Mouse (Mus musculus) adrenal gland, adult 18-20 months (tissue): ENCODE data around the gene Mtf2. TPM values are rescaled to one million over a fixed set of nuclear protein-coding genes. Genes with fewer than 3 reads are reported as not detected.
"Not testable (repeated sequence)": the region's sequence is repeated elsewhere in the genome, so short reads cannot be mapped to it uniquely, and the experiment has no call there.

Experiments
- DNase-seq, 2 experiments: peaks; one replicate each; pipeline ENCODE4 v3.0.0; 2021 to 2022; ENCODE audit warnings: low spot score in 2 of 2
- total RNA-seq, 2 experiments: library from RNA; stranded (reverse); gene quantifications; 1 replicate in 1 of 2; 2 replicates in 1 of 2; pipeline ENCODE4 v1.2.3; 2021

The Mtf2 gene
- total RNA-seq, 2 experiments from 2014 or later, result 16.4 to 27.0 TPM

- no peak for DNase-seq
These were observed 11.5 kb downstream of the Mtf2 start for GRCm38 (mm10) chr5:108076833-108077540.

DNA sequence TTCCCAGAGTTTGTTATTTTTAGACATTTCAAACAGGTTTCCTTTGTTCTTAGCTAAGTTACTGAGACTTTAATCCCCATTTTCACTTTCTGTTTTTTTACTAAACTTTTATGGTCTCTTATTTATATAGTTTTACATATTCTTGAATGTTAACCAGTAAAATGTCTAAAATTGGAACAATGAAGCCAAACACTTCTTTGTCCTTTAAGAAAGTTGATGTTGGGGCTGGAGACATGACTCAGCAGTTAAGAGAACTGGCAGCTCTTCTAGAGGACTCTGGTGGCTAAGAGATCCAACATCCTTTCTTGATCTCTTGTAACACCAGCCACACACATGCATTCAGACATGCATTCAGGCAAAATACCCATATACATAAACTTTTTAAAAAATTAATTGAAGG is 14.1 kb downstream of the Mtf2 start:
- DNase-seq, result no peak

DNA sequence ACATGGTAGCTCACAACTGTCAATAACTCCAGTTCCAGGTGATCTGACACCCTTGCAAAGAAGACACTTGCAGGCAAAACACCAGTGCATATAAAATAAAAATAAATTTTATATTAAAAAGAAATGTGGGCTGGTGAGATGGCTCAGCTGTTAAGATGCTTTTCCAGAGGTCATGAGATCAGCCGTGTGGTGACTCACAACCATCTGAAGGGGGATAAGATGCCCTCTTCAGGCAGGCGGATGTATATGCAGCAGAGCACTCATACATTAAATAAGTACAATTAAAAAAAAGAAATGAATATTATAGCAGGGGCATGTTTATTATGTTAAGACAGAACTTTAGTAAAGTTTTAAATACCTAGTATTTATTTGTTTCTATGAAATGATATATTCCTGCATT is 16.9 kb downstream of the Mtf2 start:
- DNase-seq, result no peak

DNA sequence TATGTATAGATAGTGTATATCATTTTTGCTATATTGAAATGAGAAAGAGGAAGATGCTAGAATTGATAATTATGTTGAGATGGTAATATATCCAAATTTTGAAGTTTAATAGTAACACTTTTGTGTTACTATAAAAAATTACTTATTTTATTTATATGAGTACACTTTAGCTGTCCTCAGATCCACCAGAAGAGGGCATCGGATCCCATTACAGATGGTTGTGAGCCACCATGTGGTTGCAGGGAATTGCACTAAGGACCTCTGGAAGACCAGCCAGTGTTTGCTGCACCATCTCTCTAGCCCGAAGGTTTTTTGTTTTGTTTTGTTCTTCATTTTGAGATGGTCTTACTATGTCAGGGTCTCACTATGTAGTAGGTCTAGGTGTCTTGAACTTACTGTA is 20.0 kb downstream of the Mtf2 start:
- DNase-seq, result no peak

- DNase-seq, result not testable (repeated sequence)
These were observed 27.3 kb downstream of the Mtf2 start for GRCm38 (mm10) chr5:108092731-108093130.

DNA sequence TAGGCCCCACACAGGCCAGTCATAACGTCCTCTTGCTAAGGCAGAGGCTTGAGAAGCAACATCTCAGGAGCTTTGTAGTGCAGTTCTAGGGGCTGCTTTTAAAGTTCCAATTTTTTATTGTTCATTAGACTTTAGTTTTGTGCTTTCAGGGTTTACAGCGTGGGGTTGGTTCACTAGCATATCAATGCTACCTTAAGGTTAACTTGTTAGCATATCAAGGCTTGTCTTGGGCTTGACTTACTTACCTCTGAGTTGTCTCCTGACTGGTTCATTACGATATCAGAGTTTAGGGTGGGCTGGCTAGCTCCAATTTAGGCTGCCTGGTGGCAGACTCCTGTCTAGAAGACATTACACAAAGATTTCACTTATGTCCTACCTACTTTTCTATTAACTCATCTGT is 32.2 kb downstream of the Mtf2 start:
- DNase-seq, result no peak

DNA sequence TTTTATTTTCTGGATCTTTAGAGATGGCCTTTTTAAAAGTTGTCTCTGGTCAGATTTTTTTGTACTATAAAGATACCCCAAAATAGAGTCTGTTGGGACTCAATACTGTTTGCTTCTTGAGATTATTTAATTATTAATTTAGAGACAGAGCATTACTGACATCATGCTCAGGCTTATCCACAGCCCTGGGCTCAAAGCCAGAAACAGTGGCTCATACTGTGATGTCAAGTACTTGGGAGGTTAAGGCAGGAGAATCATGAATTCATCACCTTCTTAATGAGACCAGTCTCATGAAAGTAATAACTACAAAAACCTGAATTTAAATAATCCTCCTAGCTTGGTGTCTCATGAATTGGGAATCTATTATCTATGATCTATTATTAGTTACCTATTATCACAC is 34.7 kb downstream of the Mtf2 start:
- peak in 1 of 2 experiments; percentile 17 for DNase-seq

DNA sequence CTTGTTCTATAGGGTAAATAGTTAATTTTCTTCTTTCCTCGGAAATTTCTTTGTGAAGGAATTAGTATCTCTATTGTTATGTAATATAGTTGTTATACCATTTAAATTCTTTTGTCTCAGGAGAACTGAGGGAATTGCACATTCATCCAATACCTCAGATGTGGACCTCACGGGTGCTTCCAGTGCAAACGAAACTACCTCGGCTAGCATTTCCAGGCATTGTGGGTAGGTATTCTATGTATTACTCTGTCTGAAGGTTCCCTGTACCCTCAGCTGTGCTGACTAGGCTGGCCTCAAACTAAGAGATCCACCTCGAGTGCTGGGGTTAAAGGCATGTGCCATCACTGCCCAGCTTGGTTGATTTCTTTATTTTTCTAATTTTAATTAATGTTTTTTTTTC is 38.8 kb downstream of the Mtf2 start:
- no peak for DNase-seq

GRCm38 (mm10) chr5:108109346-108109745 is 43.9 kb downstream of the Mtf2 start:
- no peak for DNase-seq

DNA sequence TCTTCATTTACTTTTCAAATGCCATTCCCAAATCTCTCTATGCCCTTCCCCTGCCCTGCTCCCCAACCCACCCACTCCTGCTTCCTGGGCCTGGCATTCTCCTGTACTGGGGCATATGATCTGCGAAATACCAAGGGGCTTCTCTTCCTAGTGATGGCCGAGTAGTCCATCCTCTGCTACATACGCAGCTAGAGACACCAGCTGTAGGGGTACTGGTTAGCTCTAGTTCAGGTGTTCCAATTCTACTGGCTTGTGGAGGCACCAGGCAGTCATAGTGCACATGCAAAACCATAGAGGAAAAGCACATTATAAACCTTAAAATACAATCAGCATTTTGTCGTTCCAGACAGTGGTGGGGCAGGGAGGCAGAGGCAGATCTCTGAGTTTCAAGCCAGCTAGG is 52.2 kb downstream of the Mtf2 start:
- no peak for DNase-seq

GRCm38 (mm10) chr5:108120221-108120900 is 54.9 kb downstream of the Mtf2 start:
- no peak for DNase-seq

DNA sequence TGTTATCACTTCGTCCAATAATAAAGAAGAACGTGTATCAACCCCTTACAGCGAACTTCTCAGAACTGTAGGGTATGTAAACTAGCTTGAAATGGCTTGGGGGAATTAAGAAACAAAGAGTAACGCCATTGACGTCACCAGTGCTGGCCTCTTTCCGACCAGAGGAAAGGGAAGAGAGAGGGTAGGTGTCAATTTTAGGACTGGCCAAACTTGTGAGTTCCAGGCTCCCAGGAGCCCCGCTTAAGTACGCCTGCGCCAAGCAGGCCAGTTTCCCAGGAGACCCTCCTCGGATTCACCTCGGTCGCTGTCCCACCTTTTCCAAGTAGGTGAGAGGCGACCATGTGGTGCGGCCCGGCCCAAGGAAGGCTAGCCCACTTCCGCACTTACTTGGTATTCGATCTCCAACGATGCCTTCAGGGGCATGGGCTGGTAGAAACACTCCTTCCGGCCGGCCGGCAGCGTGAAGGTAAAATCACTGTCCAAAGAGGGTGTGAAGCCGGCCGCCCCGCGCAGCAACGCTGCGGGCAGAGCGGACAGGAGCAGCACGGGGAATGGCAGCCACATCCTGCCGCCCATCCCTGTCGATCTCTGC is 66.5 kb downstream of the Mtf2 start:
- peak in 1 of 2 experiments; percentile 35 for DNase-seq

- DNase-seq, result peak; percentile 96 to 97
These were observed 67.2 kb downstream of the Mtf2 start, which contains the start of the genes Tmed5 and Ccdc18 for GRCm38 (mm10) chr5:108132441-108133243. Gene Tmed5 (minus strand): TSS chr5:108132620. Gene Ccdc18 (plus strand): TSS chr5:108132875.

DNA sequence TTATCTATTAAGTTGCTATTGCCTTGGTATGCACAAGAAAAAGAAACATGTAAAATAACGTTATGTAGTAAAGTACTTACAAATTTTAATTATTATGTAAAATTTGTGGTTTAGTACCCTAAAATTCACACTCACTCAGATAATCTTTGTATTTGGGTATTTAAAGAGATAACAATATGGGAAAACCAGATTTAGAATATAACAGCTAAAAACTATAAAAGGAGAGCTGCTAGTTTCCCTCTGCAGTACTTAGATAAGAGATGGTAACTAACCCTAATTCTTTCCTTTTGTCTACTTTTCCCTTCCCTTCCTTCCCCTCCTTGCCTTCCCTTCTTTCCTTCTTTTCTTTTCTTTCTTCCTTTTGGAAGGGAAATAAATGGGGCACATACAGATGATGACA is 87.1 kb downstream of the Mtf2 start:
- no peak for DNase-seq

Other genes with a start within 250 kb of the Mtf2 start
- not detected for gene Ube2d2b, start 235.6 kb upstream of the Mtf2 start, total RNA-seq
- gene Evi5, start 190.6 kb upstream of the Mtf2 start, total RNA-seq, result 10 to 100 TPM; 46.2 to 61.5 TPM
- 10 to 100 TPM; 57.0 to 65.2 TPM for gene Rpl5, start 165.2 kb upstream of the Mtf2 start, total RNA-seq
- gene Fam69a, start 78.6 kb upstream of the Mtf2 start, total RNA-seq, result 1 to 10 TPM; 3.7 to 5.2 TPM
- 10 to 100 TPM; 73.0 to 74.1 TPM for gene Tmed5, start 66.9 kb downstream of the Mtf2 start, total RNA-seq
- under 1 TPM; 0.45 to 0.63 TPM for gene Ccdc18, start 67.2 kb downstream of the Mtf2 start, total RNA-seq
- gene Dr1, start 203.2 kb downstream of the Mtf2 start, total RNA-seq, result 10 to 100 TPM; 30.1 to 33.7 TPM
- 10 to 100 TPM; 11.4 to 14.6 TPM for gene Pigg, start 246.9 kb downstream of the Mtf2 start, total RNA-seq